Mouse (Mus musculus): Measurements from ENCODE around the gene Atf3. TPM values are rescaled to one million over a fixed set of nuclear protein-coding genes. Genes with fewer than 3 reads are reported as not detected.
A peak's percentile ranks its signal among the peaks of the same experiment; 100 is the strongest.

The Atf3 gene
- polyA plus RNA-seq, 2 experiments from 2014 or later: not detected

DNA sequence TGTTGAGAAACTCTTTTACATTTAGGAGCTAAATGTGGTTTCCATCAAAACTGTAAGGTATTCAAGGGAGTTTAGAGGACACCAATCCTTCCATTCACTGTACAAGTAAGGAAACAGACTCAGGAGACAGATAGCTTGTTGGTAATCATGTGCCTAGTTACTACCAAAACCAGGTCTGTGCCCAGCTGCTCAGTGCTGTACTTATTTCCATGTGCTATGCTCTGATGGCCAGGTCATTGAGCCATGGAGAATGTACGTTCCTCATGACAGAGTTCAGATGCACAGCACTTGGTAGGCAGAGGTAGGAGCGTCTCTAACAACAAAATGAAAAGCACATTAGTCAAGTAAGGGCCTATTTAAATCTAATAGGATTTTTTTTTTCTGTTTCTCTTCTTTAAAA lies 8.7 kb upstream of the Atf3 start:
- no peak for ATAC-seq

DNA sequence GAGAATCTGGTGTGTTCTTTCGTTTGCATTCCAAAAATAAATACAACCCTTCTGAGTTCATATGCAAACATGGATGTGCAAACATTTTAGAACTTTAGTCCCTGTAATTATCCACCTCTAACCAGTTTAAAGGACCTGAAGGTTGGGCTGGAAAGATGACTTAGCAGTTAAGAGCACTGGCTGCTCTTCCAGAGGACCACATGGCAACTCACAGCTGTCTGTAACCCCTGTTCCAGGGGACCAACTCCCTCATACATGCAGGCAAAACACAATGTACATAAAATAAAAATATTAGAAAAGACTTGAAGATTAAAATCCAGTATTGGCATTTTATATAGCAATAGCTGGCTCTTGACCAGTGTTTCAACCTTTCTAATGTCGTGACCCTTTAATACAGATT lies 7.9 kb upstream of the Atf3 start:
- no peak for ATAC-seq

DNA sequence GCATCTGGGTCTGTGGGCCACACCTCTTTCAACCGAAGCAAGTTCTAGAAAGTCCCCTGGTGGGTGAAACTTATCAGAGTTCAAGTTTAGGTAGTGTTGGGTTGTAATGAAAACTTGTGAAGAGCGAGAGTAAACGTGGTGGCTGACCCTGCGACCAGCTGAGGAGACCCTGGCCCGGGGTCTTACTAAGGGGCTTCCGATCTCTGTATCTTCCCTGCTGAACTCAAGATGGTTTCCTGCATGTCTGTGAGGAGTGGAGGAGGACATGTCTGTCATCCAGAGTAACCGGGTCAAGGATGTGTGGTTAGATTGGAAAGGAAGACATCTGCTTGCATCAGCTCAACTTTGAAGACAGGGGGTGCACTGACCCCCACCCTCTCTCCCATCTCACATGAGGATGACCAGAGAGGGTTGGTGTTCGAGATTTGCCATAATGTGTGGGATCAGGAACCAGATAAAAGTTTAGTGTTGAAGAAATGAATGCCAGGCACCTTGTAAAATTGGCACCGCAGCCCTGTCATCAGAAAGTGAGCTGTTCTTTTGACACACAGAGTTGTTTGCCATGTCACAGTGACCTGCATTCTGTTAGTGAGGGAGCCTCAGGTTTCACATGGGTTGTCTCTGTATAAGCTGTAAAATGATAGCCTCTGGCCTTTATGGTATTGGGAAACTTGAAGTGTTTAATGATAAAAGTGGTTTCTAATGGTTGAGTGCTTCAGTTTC lies 7.3 kb upstream of the Atf3 start:
- ATAC-seq: peak; percentile 82

DNA sequence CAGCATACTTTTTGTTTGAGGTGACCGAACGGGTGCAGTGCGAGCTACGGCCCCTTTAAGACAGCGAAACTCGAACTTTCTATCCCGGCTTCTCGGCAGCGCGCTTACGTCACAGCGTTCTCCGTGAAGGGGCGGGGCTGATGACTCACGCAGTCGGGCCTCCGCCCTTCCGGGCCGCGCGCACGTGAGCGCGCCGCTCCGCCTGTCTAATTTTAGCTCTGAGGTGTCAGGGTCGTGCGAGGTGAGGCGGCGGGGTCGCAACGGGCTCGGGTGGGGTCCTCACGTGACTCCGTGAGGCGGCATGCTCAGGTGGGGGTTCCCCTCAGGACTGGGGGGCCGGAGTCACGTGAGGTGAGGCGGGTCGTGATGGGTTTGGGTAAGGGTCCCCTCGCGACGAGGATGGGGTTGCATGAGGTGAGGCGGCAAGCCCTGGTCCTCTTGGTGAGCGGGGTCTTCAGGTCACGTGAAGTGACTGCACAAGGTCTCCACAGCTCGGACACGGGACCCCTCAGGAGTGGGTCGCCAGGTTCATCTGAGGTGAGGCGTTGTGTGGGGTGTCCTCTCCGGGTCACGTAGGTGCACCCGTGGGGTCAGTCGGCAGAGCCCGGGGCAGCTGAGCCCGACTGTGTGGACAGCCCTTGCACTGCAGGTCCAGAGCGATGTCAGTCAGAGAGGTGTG lies 6.6 kb upstream of the Atf3 start:
- ATAC-seq: peak; percentile 83

DNA sequence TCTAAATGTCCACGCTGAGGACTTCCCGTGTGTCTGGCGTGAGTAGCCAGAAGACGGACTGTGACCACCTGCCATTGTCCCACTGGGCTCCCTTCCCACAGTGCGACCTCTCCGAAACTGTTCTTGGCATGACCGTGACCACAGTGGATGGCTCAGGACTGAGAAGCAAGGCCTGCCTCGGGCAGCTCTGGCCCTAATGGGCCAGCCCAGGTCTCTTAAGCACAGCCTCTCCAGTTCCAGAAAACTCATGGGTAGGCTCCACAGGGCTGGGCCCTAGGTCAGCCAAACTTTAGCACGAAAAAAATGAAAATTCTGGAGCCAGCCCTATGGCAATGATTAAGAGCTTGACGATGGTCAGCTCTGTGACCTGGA lies 6.1 kb upstream of the Atf3 start:
- ATAC-seq: peak; percentile 19

DNA sequence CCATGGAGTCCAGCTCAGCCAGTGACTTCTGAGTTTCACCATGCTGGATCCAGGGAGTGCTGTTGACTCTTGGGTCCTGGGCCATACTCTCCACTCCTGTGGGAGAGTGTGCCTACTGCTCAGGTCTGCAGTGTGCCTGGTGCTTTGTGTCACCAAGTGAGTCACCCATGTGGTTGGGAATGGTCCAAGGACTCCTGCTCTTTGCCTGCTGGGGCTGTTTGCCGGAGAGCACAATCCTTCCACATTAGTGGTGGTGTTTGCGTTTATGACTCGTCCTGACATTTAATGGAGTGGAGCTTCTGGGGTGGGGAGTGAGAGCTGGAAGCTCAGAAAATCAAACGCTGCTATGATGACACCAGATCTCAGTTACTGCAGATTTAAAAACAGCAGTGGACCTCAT lies 4.2 kb upstream of the Atf3 start:
- no peak for ATAC-seq

DNA sequence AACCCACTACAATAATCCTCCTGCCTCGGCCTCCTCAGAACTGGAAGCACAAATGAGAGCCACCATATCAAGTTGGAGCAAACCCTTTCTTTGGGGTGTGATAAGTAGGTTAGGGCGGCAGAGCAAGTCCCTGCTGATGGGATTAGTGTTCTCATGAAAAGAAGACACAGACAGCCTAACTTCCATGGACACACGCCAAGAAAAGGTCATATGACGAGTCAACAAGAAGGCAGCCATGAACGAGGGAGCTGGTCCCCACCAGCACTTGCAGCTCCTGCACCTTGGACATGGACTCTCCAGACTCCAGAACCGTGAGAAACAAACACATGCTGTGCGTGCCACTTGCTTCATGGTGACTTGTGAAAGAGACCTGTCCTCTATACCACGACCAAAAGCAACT lies 2.7 kb upstream of the Atf3 start:
- ATAC-seq: no peak

DNA sequence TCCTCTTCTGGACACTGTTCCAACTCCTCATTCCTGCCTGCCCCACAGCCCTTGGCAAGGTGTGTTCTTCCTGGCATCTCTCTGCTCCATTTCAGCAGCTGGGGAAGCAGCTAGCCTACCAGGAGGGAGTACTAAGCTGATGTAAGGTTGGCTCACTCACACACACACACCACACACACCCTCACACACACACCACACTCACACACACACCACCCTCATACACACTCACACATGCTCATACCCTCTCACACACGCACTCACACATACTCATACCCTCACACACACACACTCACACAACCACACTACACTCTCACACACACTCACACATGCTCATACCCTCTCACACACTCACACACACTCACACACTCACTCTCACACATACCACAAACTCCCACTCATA lies 1.9 kb upstream of the Atf3 start:
- ATAC-seq: no peak

DNA sequence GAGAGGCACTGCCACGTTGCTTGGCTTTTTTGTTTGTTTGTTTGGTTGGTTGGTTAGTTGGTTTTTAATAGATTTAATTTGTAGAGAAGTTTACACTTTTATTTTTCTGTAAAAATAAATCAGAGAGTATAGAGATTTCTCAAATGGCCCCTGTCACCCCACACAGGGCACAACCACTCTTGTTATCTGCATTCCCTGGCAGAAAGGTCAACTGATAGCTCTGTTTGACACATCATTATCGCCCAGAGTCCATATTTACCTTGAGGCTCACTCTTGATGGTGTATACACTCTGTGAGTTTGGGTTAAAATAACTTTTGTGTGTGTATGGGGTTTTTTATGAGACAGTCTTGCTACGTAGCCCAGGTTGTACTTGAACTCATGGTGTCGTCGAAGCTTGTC lies 744 bp upstream of the Atf3 start:
- ATAC-seq: no peak

DNA sequence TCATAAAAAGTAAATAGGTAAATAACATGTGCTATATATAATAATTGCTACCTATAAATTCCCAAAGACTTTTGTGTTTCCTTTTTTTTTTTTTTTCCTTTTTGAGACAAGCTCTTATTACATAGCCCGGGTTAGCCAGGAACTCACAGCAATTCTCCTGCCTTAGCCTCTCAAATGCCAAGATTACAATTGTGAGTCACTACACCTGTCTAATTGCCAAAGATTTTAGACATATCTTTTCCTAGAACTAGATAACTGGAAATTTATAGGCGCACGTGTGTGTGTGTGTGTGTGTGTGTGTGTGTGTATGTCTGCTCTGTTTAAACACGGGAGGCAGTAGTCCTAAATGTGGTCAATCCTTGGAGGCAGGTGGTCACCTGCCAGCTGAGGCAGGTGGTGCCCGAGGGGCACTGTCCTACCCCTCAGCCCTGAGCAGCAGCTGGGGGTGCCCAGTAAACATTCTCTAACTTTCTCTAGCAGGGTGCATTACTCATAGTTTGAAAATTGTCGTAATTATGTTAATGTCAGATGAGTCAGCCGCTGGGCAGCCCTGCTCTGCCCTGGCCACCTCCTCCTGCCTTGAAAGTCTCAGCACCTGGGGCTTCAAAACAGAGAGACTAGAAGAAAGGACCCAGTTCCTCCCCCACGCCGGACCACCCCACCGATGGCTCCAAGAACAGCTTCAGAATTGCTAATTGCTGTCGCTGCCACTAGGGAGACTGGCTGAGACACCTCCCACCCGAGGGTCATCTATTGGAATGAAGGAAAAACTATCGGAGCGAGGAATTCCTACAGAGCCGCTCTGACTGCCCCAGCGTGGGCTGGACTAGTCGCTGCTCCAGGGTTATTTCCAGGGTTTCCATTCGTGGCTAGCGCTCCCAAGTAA lies 1.8 kb downstream of the Atf3 start:
- ATAC-seq: no peak

DNA sequence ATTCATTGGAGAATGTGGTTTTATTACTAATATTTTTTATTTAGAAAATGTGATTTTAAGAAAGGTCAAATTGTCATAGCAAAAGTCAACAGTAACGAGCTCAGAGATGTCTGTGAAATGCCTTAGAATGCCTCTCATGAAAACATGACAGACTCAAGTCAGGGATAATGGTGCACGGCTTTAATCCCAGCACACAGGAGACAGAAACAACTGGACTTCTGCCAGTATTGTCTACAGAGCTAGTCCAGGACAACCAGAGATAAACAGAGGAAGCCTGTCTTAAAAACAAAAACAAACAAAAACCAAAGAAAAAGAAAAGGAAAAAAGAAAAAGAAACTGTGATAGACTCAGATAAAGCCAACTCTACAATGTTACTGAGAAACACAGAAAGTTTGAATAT lies 6.7 kb downstream of the Atf3 start:
- no peak for ATAC-seq

DNA sequence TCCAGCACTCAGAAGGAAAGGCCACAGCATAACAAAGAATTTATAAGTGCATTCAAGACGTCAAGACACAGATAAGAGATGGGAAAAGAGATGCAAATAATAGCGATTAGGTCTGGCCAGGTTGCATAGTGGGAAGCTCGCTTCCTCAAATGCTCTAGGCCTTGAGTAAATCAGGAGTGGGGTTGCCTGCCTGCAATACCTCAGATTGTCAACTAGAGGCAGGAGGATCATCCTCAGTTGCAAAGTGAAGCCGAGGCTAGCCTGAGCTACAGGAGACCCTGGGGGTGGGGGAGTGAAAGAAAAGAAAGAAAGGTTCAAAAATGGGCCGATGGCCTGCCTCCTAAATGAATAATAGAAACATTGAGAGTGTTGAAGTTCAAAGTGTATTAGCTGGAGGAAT lies 12.0 kb downstream of the Atf3 start:
- ATAC-seq: no peak

DNA sequence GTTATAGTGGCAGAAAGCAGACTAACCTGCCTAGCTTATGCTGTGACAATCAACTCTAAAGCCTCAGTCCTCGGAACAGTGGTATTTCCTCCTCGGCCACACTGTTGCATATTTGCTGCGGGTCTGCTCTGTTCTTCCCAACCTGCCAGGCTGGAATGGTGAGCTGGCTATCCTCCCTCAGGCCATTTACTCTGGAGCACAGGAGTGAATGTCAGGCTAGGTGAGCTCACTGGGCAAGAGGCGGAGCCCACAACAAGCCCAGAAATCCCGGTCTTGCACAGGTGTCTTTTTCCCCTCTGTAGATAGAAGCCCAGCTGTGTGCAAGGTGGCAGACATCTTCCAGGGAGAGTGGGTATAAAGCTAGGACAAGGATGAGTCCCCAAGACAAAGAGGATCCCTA lies 13.0 kb downstream of the Atf3 start:
- no peak for ATAC-seq

DNA sequence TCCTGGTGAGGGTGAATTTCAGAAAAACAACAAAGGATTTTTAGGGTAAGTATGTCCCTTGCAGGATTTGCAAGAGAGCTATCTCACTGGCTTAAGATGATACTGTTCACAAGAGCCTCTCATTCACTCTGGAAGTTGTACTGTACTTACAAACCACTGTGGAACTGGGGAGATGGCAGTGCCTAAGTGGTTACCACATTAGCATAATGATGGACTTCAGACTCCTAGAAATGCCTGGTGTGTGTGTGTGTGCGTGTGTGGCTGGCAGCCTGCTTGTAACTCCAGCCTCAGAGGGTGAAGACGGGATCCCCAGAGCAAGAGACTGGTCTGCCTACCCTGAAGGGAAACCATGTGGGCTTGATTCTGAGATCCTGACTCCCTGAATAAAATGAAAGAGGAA lies 14.3 kb downstream of the Atf3 start:
- ATAC-seq: no peak

DNA sequence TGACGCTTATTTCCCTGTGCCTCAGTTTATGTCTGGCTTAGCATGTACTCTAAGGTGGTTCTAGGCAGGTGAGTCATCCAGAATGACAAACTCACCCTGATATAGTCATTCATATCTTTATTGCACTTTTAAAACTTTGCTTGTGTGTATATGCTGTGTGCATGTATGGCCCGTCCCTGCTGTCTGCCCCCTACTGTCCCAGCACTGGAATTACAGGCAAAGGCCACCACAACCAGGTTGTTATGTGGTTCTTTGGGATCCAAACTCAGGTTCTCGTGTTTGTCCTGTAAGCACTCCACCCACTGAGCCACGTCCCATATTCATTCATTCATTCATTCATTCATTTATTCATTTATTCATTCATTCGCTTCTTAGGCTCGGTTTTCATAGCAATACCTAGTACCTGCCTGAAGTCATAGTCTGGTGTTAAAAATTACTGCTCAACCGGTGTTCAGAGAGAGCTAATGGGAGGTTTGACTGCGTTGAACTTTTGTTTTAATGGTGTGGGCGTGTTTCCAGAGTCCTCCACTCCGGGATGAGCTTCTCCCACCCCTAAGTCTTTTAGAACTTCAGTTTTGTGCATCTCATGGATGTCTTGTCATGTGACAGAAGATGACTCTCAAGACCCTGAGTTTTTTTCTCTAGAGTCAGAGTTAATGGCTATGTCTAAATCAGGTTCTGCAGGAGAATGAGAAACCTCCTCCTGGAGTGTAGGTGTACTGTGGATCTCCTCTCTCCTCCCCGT lies 15.5 kb downstream of the Atf3 start:
- ATAC-seq: no peak

DNA sequence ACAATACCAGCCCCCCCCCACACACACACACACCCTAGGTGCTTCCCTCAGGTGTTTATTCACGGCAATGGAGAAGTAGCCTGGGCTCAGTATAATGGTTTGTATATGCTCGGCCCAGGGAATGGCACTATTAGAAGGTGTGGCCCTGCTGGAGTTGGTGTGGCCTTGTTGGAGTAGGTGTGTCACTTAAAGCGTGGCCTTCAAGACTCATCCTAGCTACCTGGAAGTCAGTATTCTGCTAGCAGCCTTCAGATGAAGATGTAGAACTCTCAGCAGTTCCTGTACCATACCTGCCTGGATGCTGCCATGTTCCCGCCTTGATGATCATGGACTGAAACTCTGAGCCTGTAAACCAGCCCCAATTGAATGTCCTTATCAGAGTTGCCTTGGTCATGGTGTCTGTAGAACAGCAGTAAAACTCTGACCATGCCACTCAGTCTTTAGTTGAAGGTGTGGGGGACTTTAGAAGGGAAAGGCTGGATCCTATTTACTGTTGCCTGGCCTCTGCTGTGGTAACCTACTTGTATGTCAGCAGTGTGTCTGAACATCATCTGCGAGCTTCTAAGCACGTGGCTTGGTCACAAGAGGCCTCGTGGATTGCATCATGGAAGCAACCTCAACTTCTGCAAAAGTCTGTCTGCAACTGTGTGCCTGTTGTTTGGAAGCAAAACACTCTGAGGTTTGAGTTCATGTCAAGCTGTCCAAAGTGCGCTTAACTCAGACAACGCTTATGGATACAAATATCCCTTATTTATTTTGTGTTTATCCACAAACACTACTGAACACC lies 16.8 kb downstream of the Atf3 start:
- no peak for ATAC-seq

DNA sequence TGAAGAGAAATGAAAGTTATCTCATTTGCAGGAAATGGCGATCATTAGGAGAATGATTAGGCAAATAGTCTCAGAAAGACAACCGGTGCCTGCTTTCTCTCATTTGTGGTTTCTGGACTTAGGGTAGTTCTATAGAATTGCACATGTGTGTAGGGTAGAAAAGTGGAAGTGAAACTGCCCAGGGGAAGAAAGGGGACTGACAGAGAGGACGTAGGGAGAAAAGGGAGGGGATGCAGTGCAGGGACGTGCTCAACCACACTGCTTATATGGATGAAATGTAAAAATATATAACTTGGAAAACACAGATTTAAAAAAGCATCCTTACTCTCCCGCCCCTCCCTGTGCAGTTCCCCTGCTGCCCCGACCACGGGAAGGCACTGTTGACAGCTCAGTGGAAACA lies 19.9 kb downstream of the Atf3 start:
- ATAC-seq: no peak

DNA sequence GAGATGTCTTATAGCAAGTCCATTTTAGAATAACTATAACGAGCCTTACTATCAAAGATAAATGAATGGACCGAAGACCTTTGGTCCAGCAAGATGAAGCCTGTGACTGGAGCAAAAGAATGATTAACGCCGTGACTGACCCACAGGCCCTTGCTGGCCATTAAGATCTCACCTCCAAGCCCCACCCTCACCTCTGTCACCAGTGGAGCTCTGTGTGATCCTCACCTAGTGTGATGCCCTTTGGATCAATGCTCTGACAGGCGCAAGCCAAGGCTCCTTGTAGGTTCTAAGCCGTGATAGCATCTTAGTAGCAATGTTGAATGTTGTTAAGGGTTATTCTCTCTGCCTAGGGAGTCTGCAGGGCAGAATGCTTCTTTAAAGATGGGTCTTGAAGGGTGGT lies 21.8 kb downstream of the Atf3 start:
- ATAC-seq: no peak

DNA sequence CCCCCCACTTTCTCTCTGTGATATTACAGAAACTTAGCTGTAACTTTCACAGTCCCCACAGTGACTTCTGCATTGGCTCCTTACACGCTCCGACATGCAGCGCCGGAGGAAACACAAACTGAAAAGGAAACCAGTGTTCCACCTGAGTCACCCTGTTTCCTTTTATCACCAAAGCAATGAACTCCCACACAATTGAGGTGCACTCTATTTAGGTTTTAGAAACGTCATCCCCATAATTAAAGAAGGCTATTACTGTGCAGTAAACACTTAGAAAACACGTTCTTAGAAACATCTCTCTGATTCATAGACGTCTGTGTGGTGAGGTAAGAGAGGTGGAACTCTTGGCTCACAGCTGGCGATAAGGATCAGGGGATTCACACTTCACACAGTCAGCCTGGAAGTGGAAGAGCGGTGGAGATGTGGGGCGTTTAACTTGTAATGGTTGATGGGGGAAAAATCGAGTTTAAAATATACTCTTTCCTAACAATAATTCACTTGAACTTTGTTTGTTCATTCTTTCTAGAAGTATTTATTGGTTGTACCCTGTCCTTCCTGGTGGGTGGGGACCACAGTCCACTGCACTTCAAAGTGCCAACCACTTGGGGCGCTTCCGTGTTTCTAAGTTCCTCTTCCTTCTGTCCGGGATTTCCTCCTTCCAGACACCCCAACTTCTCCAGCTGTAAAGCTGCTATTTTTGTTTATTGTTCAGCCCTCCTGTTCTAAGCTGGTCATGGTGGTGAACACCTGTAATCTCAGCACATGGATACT lies 24.0 kb downstream of the Atf3 start:
- ATAC-seq: peak; percentile 92

DNA sequence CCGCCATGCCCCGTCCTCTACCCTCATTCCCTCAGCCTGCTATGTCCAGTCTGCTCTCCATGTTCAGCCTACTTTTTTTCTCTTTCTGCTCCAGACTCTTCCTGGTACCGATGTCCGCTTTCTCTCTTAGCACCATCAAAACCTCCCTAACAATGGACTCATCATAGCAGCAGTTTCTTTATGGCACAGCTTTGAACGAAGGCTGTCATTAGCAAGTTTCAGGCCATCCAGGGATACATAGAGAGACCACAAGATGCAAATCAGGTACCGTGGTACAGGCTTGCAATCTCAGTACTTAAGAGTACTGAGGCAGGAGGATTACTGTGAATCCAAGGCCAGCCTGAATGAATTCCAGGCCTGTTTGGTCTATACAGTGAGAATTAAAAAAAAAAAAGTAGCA lies 25.1 kb downstream of the Atf3 start:
- no peak for ATAC-seq

DNA sequence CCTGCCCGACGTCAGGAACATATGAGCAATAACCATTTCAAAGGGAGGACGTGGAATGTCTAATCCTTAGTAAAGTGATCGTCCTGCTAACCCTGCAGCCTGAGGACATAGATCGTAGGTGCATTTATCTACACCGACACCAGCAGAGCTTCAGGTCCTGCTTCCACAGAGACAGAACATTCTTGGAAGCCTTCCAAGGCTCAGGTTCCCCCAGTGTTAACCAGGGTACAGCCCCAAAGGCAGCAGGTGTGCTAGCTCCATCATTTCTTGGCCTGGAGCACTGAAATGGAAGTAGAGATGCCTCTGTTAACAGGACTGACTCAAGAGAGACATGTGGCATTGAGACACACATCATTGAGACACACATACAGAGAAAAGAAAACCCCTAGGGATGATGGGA lies 25.6 kb downstream of the Atf3 start:
- ATAC-seq: no peak
